Mouse (Mus musculus) gastrocnemius, postnatal 4 days (tissue): ENCODE measurements around the gene Akt3. TPM values are rescaled to one million over a fixed set of nuclear protein-coding genes. Genes with fewer than 3 reads are reported as not detected.

Source experiments
- DNase-seq, 2 experiments: peaks; one replicate each; pipeline ENCODE4 v3.0.0; 2021 to 2022; ENCODE audit warnings: low spot score in 2 of 2, mixed read lengths in 2 of 2
- long read RNA-seq, 2 experiments: library from polyadenylated mRNA; stranded (forward); transcript quantifications; one replicate each; pipeline ENCODE4 v2.0.0; 2021
- total RNA-seq, 2 experiments: library from RNA; stranded (reverse); gene quantifications; 2 replicates each; pipeline ENCODE4 v1.2.3; 2021

Gene Akt3
- total RNA-seq: 10 to 100 TPM; 28.9 to 36.5 TPM
- long read RNA-seq, experiment 1, partial matches to known transcripts: 1 of 1 reads
- long read RNA-seq, experiment 1, other reads (novel, unspliced or antisense): 0 of 1 reads
- long read RNA-seq, experiment 2, partial matches to known transcripts: 0 of 4 reads
- long read RNA-seq, experiment 2, other reads (novel, unspliced or antisense): 4 of 4 reads

- peak in 1 of 2 experiments; percentile 40 for DNase-seq
Measured at GRCm38 (mm10) chr1:177258034-177258342, at the start of gene Akt3. Gene Akt3 (minus strand): TSS chr1:177258203.

DNA sequence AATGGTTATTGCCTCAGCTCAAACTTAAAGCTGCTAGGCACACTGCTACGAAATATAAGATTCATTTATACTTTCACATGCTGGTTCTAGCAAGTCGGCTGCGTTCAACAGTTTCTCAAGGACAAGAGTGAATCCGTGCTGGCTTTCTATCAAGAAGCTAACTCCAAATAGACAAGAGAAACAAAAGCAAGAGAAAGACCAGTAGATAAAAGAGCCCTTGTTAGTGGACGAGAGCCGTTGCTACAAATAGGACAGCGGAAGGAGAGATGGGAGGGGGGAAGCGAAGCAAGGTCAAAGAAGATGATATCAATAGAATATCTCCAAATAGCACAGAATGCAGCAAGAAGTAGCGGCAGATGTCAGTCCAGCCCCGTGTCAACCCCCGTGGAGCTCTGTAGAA, 49.5 kb upstream of the Akt3 start:
- no peak for DNase-seq

- DNase-seq: no peak
Measured at GRCm38 (mm10) chr1:177298231-177298630, 40.2 kb upstream of the Akt3 start.

- no peak for DNase-seq
Measured at GRCm38 (mm10) chr1:177286764-177287163, 28.8 kb upstream of the Akt3 start.

GRCm38 (mm10) chr1:177281925-177282324, 23.9 kb upstream of the Akt3 start:
- DNase-seq: no peak

- no peak for DNase-seq
Measured at GRCm38 (mm10) chr1:177277361-177277760, 19.4 kb upstream of the Akt3 start.

DNA sequence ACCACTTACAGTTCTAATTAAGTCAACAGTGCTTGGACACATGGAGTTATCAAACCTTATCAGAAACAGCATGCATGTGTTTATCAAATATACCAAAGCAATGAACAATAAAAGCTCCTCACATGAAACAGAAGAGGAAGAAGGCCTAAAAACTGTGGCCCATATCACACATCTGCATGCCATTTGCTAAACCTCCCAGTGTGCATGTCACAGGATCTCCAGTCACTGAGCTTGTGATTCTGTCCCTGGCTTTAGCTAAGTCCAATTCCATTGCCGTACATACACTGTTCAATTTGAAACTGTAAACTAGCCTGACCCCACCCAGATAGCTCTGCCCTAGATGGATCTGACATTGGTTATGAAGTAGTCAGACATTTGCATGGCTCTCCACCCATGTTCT, 9.6 kb upstream of the Akt3 start:
- no peak for DNase-seq

DNA sequence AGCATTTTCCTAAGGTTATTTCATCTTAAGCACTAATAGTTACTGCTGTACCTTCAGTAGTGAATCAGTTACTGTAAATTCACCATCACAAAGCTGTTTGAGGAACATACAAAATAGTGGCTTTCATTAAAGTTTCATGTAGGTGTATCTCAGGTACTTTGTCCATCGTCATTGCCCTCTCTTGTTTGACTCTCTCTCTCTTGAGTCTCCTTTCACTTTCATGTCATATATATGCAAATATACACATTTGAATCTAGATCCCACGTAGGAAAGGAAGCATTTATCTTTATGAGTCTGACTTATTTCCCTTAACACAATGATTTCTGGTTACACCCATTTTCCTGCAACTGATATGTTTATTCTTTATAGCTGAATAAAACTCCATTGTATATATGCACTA, 4.9 kb upstream of the Akt3 start:
- DNase-seq: no peak

- no peak for DNase-seq
Measured at GRCm38 (mm10) chr1:177260796-177261195, 2.8 kb upstream of the Akt3 start.

GRCm38 (mm10) chr1:177259038-177259600, 1.1 kb upstream of the Akt3 start:
- no peak for DNase-seq

- DNase-seq: peak; percentile 69 to 82
Measured at GRCm38 (mm10) chr1:177258343-177259037, 487 bp upstream of the Akt3 start.

DNA sequence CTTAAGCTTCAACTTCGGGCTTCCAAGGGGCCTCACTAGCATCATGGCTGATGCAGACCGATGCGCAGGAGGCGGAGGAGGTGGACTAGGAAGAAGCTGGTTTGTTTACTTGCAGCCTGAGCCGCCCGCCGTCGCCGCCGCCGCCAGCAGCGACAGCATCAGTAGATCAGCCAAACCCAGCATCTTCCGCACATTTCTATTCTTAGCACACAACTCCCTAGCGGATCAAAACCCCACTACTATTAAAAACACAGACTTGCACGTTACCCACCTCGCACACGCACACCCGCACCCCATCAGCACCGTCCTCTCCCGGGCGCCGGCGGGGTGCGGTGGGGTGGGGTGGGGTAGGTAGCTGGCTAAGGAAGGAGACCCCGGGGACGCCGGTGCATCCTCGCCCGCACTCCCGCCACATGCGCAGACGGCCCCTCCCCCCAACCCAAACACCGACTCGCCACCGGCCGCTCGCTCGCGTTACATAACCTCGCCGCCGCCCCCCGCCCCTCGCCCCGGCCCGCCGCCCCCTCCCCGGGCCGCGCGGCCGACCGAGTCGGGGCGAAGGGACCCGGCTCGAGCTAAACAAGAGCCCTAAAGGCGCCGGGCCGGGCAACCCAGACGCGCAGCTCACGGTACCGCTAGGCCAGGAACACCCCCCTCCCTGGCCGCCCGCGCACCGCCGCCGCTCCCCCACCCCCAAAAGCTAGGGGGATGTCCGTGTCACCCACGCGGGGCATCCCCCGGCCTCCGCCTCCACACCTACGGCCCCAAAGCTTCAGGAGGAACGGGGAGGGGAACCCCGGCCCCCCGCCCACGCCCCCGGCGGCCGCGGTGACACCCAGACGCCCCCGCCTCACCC, 597 bp downstream of the Akt3 start:
- DNase-seq: peak; percentile 31 to 47

- no peak for DNase-seq
Measured at GRCm38 (mm10) chr1:177248638-177249037, 9.4 kb downstream of the Akt3 start.

- DNase-seq: no peak
Measured at GRCm38 (mm10) chr1:177238368-177238767, 19.6 kb downstream of the Akt3 start.

- no peak for DNase-seq
Measured at GRCm38 (mm10) chr1:177236695-177237094, 21.3 kb downstream of the Akt3 start.

GRCm38 (mm10) chr1:177236249-177236648, 21.8 kb downstream of the Akt3 start:
- no peak for DNase-seq

DNA sequence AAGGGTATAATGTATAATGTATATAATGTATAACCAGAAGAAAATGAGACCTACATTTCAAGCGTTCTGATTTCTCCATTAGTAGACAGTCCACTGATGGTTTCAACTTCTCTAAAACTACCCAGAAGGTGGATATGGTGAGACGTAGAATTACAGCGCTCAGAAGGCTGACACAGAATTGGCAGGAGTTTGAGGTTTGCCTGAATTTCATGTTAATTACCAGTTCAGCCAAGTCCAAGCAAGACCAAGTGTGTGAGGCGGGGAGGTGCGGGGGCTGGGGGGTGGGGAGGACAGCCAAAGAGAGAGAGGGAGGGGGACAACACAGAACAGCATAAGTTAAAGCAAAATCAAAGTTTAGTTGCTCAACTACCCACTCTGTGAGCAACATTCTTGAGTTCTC, 23.5 kb downstream of the Akt3 start:
- DNase-seq: no peak

GRCm38 (mm10) chr1:177231122-177231521, 26.9 kb downstream of the Akt3 start:
- no peak for DNase-seq

DNA sequence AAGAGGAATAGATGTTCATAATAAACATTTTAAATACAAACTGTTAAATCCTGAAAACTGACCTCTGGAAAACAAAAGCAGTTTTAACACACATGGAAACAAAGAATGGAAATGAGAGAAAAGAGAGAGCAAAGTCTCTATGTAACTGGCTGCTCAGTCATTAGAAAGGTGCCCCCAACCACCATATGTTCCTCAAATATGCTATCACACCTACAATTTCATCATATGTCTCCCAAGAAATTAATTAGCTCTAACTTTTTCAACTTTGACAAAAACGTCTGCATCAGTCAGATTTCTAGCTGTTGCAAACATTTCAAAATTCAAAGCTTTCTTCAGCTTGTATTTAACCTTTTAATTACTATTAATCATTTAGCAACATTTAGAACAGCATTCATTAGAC, 59.0 kb downstream of the Akt3 start:
- no peak for DNase-seq

GRCm38 (mm10) chr1:177195224-177195623, 62.8 kb downstream of the Akt3 start:
- no peak for DNase-seq

- DNase-seq: no peak
Measured at GRCm38 (mm10) chr1:177194324-177194723, 63.7 kb downstream of the Akt3 start.

DNA sequence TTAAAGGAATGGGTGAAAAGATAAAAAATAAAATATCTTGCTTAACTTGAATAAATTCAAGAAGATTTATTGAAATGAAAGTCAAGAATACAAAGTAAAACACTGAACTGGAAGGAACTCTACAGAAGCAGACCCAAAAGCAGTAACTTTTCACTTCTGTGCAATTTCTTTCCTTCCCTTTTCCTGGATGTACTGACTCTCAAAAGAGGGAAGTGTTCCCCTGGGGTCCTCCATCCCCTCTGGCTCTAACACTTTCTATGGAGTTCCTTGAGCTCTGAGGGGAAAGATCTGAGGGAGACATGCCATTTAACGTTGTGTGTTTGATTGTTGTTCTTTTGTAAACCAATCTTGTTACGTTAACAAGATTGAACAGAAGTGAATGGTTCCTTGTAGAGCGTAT, 66.4 kb downstream of the Akt3 start:
- DNase-seq: no peak
